Mouse (Mus musculus) forebrain, postnatal 0 days (tissue): ENCODE measurements around the gene Pkp1. TPM values are rescaled to one million over a fixed set of nuclear protein-coding genes. Genes with fewer than 3 reads are reported as not detected.

Source experiments
- ATAC-seq: fragments of 200-750 bp; cut with Nextera tagmentation; 2 replicates; pipeline ENCODE4 v1.8.0; 2017; ENCODE audit warnings: mild to moderate bottlenecking, moderate library complexity
- DNase-seq: peaks from one replicate; pipeline ENCODE4 v3.0.0-alpha.2; 2015
- H3K27ac ChIP-seq: fragments of 300-500 bp; sonication (generic); 2 replicates; pipeline ENCODE4 v1.5.1; 2014; ENCODE audit warnings: low read depth, mild to moderate bottlenecking, antibody characterized with exemption, low read length, moderate library complexity, mixed read lengths
- H3K27me3 ChIP-seq: fragments of 300-500 bp; sonication (generic); 2 replicates; pipeline ENCODE4 v1.6.1; 2014; ENCODE audit warnings: mild to moderate bottlenecking, low read length, mixed read lengths; ENCODE audit not compliant: insufficient read depth
- H3K36me3 ChIP-seq: fragments of 300-500 bp; sonication (generic); 2 replicates; pipeline ENCODE4 v1.6.1; 2014; ENCODE audit warnings: mild to moderate bottlenecking, moderate library complexity; ENCODE audit not compliant: insufficient read depth
- H3K4me1 ChIP-seq: fragments of 300-500 bp; sonication (generic); 2 replicates; pipeline ENCODE4 v1.6.1; 2014; ENCODE audit warnings: antibody characterized with exemption; ENCODE audit not compliant: insufficient read depth
- H3K4me2 ChIP-seq: fragments of 300-500 bp; sonication (generic); 2 replicates; pipeline ENCODE4 v1.6.1; 2014; ENCODE audit warnings: low read depth, mild to moderate bottlenecking, moderate library complexity
- H3K4me3 ChIP-seq: fragments of 300-500 bp; sonication (generic); 2 replicates; pipeline ENCODE4 v1.5.1; 2014; ENCODE audit warnings: low read depth, low read length, mixed read lengths
- H3K9ac ChIP-seq: fragments of 300-500 bp; sonication (generic); 2 replicates; pipeline ENCODE4 v1.6.1; 2014; ENCODE audit warnings: mild to moderate bottlenecking
- H3K9me3 ChIP-seq: fragments of 300-500 bp; sonication (generic); 2 replicates; pipeline ENCODE4 v1.6.1; 2016; ENCODE audit warnings: low read length
- CTCF ChIP-seq: sonication (generic); IDR thresholded peaks from 2 replicates; pipeline ENCODE4 v1.5.1; 2016; ENCODE audit warnings: antibody characterized with exemption, control low read depth, low read depth
- WGBS: fragments of 180-500 bp; shearing (Covaris S2); extraction: QIAGEN DNeasy Blood & Tissue Kit; methylation state at CpG from one replicate; pipeline ENCODE4 v1.1.7; 2014; 5-methylcytosine and 5-hydroxymethylcytosine counted together
- polyA plus RNA-seq: library from polyadenylated mRNA; unstranded; fragments of >200 nt; fragmentation: Nextera tagmentation; extraction: Ambion mirVana; gene quantifications from 2 replicates; pipeline ENCODE4 v1.2.1, GENCODE M21; 2015
- total RNA-seq: library from RNA; depleted of rRNA; stranded (reverse); fragments of >200 nt; gene quantifications from 2 replicates; pipeline ENCODE4 v1.2.3, GENCODE M21; 2014; rRNA removed

Gene Pkp1
- total RNA-seq (0.10 TPM in 1 of 2 replicates, not detected in the other), polyA plus RNA-seq (0.04 and 0.06 TPM in 2 replicates)

- Histone ChIP-seq H3K36me3 (no peaks in the 10 kb centered on the region), H3K9me3 (no peaks in the 10 kb centered on the region), H3K4me3 (peak within 1 kb of the TSS; percentile 17), H3K9ac (no peak within 1 kb of the TSS), H3K27me3 (peaks cover 41% of the 10 kb centered on the region), H3K4me2 (peak within 1 kb of the TSS; percentile 36; the same call in 1 of the 2 replicates), H3K4me1 (no peaks in the 10 kb centered on the region), H3K27ac (no peak within 1 kb of the TSS)
- ATAC-seq (no peak), DNase-seq (no peak)
- no peak for TF ChIP-seq CTCF
- WGBS = 1% methylated on average over 62 of the region's 67 CpGs
Observed at GRCm38 (mm10) chr1:135918644-135919407, at the start of gene Pkp1. Pkp1 (minus strand) TSS chr1:135919207.

GRCm38 (mm10) chr1:135967739-135968138 is 48.7 kb upstream of the Pkp1 start:
- H3K27me3 ChIP-seq = no peaks in the 10 kb centered on the region
- no peak overlapping the region for H3K9ac ChIP-seq
- H3K4me2 ChIP-seq = no peak overlapping the region
- no peaks in the 10 kb centered on the region for H3K4me1 ChIP-seq
- DNase-seq = no peak
- H3K4me3 ChIP-seq = no peak overlapping the region
- 89% methylated on average over 4 of the region's 4 CpGs for WGBS
- no peak overlapping the region for H3K27ac ChIP-seq
- ATAC-seq = no peak
- H3K36me3 ChIP-seq = no peaks in the 10 kb centered on the region
- no peak for TF ChIP-seq CTCF
- H3K9me3 ChIP-seq = no peaks in the 10 kb centered on the region

GRCm38 (mm10) chr1:135964561-135964960 is 45.6 kb upstream of the Pkp1 start:
- TF ChIP-seq CTCF = no peak
- no peaks in the 10 kb centered on the region for H3K9me3 ChIP-seq
- H3K4me1 ChIP-seq = no peaks in the 10 kb centered on the region
- DNase-seq (no peak), ATAC-seq (no peak)
- H3K36me3 ChIP-seq = no peaks in the 10 kb centered on the region
- no peaks in the 10 kb centered on the region for H3K27me3 ChIP-seq
- WGBS = 72% methylated on average over 11 of the region's 11 CpGs
- no peak overlapping the region for H3K9ac ChIP-seq
- no peak overlapping the region for H3K27ac ChIP-seq
- no peak overlapping the region for H3K4me3 ChIP-seq
- H3K4me2 ChIP-seq = no peak overlapping the region

GRCm38 (mm10) chr1:135963177-135963576 is 44.2 kb upstream of the Pkp1 start:
- 69% methylated on average over 5 of the region's 5 CpGs for WGBS
- H3K4me3 ChIP-seq = no peak overlapping the region
- no peak for ATAC-seq

GRCm38 (mm10) chr1:135958483-135958882 is 39.5 kb upstream of the Pkp1 start:
- peak; percentile 75 for DNase-seq
- Histone ChIP-seq H3K4me1 (no peaks in the 10 kb centered on the region), H3K4me2 (no peak overlapping the region), H3K27me3 (no peaks in the 10 kb centered on the region), H3K36me3 (no peaks in the 10 kb centered on the region), H3K27ac (no peak overlapping the region), H3K9me3 (no peaks in the 10 kb centered on the region), H3K9ac (no peak overlapping the region), H3K4me3 (no peak overlapping the region)
- 45% methylated on average over 4 of the region's 4 CpGs for WGBS
- ATAC-seq = peak; percentile 62
- TF ChIP-seq CTCF = peak; percentile 83

More at GRCm38 (mm10) chr1:135963177-135963576, 44.2 kb upstream of the Pkp1 start:
- Histone ChIP-seq H3K9ac (no peak overlapping the region), H3K36me3 (no peaks in the 10 kb centered on the region), H3K9me3 (no peaks in the 10 kb centered on the region), H3K27me3 (no peaks in the 10 kb centered on the region), H3K27ac (no peak overlapping the region), H3K4me1 (no peaks in the 10 kb centered on the region), H3K4me2 (no peak overlapping the region)
- no peak for DNase-seq
- TF ChIP-seq CTCF = no peak

GRCm38 (mm10) chr1:135948871-135949270 is 29.9 kb upstream of the Pkp1 start:
- Histone ChIP-seq H3K27ac (no peak overlapping the region), H3K4me1 (no peaks in the 10 kb centered on the region), H3K4me3 (no peak overlapping the region), H3K36me3 (no peaks in the 10 kb centered on the region), H3K27me3 (no peaks in the 10 kb centered on the region), H3K4me2 (no peak overlapping the region), H3K9me3 (no peaks in the 10 kb centered on the region), H3K9ac (no peak overlapping the region)
- 65% methylated on average over 2 of the region's 2 CpGs for WGBS
- DNase-seq (no peak), ATAC-seq (no peak)
- no peak for TF ChIP-seq CTCF

GRCm38 (mm10) chr1:135946247-135946646 is 27.2 kb upstream of the Pkp1 start:
- Histone ChIP-seq H3K4me2 (no peak overlapping the region), H3K27me3 (no peaks in the 10 kb centered on the region), H3K4me1 (no peaks in the 10 kb centered on the region), H3K4me3 (no peak overlapping the region), H3K9ac (no peak overlapping the region), H3K27ac (no peak overlapping the region), H3K36me3 (no peaks in the 10 kb centered on the region), H3K9me3 (no peaks in the 10 kb centered on the region)
- peak; percentile 39 for ATAC-seq
- DNase-seq = peak; percentile 36
- 35% methylated on average over 4 of the region's 4 CpGs for WGBS
- TF ChIP-seq CTCF = no peak
